Mouse (Mus musculus): ENCODE measurements around the gene Htr1b. TPM values are rescaled to one million over a fixed set of nuclear protein-coding genes. Genes with fewer than 3 reads are reported as not detected.

Htr1b gene
- under 1 TPM; 0.16 to 0.21 TPM for total RNA-seq (2021)
- long read RNA-seq, experiment 1, result 0 reads
- long read RNA-seq, experiment 2, result 0 reads

GRCm38 (mm10) chr9:81633437-81633973 lies at the start of gene Htr1b:
Gene Htr1b (minus strand): TSS chr9:81633828.
- no peak for DNase-seq (ENCODE audit: low spot score)

GRCm38 (mm10) chr9:81676716-81677115 lies 43.1 kb upstream of the Htr1b start:
- no peak for DNase-seq (ENCODE audit: low spot score)

GRCm38 (mm10) chr9:81637486-81637885 lies 3.9 kb upstream of the Htr1b start:
- no peak for DNase-seq (ENCODE audit: low spot score)

- no peak for DNase-seq (ENCODE audit: low spot score)
These were observed 1.5 kb upstream of the Htr1b start for GRCm38 (mm10) chr9:81635109-81635508.

GRCm38 (mm10) chr9:81634163-81634562 lies 535 bp upstream of the Htr1b start:
- no peak for DNase-seq (ENCODE audit: low spot score)

GRCm38 (mm10) chr9:81632736-81633436 lies 742 bp downstream of the Htr1b start:
- no peak for DNase-seq (ENCODE audit: low spot score)

- no peak for DNase-seq (ENCODE audit: low spot score)
These were observed 1.4 kb downstream of the Htr1b start for GRCm38 (mm10) chr9:81632191-81632735.

- DNase-seq (ENCODE audit: low spot score), result no peak
These were observed 2.0 kb downstream of the Htr1b start for GRCm38 (mm10) chr9:81631581-81632091.

- DNase-seq (ENCODE audit: low spot score), result no peak
These were observed 6.6 kb downstream of the Htr1b start for GRCm38 (mm10) chr9:81626899-81627606.

- DNase-seq (ENCODE audit: low spot score), result no peak
These were observed 7.7 kb downstream of the Htr1b start for GRCm38 (mm10) chr9:81625898-81626297.

- no peak for DNase-seq (ENCODE audit: low spot score)
These were observed 10.8 kb downstream of the Htr1b start for GRCm38 (mm10) chr9:81622873-81623272.

GRCm38 (mm10) chr9:81611022-81611421 lies 22.6 kb downstream of the Htr1b start:
- no peak for DNase-seq (ENCODE audit: low spot score)

Other genes with a start within 250 kb of the Htr1b start
- not detected for gene Mei4, start 229.8 kb upstream of the Htr1b start, total RNA-seq (2021)